ENCODE assay signal across 13 mouse cellular contexts in the genomic region with DNA sequence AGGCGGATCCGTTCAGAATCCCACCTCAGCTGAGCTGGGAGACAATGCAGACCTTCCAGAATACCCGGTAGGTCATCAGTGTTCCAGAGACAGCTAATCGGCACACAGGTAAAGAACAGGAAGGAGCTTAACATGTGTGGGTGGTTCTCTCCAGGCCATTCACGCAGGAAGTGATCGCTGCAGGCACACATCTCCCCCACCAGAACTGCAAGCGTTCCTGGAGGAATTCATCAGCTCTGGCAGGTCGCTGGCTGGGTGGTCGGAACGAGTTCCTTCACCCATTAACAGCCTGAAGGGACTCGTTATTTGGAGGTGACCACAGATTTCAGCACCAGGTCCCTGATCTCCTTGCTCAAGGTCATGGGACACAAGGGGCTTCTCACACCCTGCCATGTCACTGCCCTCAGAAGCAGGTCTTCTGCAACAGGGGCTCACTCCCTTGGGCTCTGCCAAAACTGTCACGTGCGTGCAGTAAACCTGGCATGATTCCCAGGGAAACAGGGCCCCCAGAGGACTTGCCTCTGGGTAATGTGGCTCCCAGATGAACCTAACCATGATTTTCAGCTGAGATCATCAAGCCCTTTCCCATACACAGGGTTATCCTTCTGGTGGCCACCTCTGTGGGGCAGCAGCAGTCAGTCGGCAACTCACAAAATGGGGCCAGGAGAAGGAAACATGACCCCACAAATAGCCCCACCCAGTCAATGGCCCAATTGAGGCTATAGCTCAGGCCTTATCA. TPM values are rescaled to one million over a fixed set of nuclear protein-coding genes. Genes with fewer than 3 reads are reported as not detected.
A peak's percentile ranks its signal among the peaks of the same experiment; 100 is the strongest.
DNase-seq lines count a peak whose midpoint lies in the region; ATAC-seq lines count a peak whose summit lies in the region.
"Had no signal": no experiment of that assay in that cellular context is flagged by ENCODE, and none has a peak within 500 bp of the region (broad histone marks: within the 10 kb centered on the region; RNA-seq: fewer than 3 reads in every experiment).

No protein-coding gene starts in this region.

- H3K27ac ChIP-seq in midbrain, embryonic 11.5 days (ENCODE audit: low read depth, low read length) = no peak overlapping the region
- H3K27ac ChIP-seq in midbrain, embryonic 16.5 days (ENCODE audit: low read length) = no peak overlapping the region
- H3K27ac ChIP-seq in liver, embryonic 12.5 days = no peak overlapping the region
- H3K27ac ChIP-seq: left cerebral cortex, adult 2 months; liver, embryonic 14.5 days had no signal

- no peak overlapping the region for H3K4me2 ChIP-seq in midbrain, embryonic 11.5 days
- no peak overlapping the region for H3K4me2 ChIP-seq in midbrain, embryonic 16.5 days (ENCODE audit: low read length)
- no peak overlapping the region for H3K4me2 ChIP-seq in liver, embryonic 12.5 days

- no peaks in the 10 kb centered on the region for H3K27me3 ChIP-seq in midbrain, embryonic 11.5 days (ENCODE audit: control insufficient read depth, insufficient read depth, low read length)
- H3K27me3 ChIP-seq in midbrain, embryonic 16.5 days (ENCODE audit: control insufficient read depth, insufficient read depth, low read depth, low read length) = no peaks in the 10 kb centered on the region
- peaks cover 9% of the 10 kb centered on the region; the same call in 1 of the 2 replicates for H3K27me3 ChIP-seq in liver, embryonic 12.5 days (replicated peaks)

- 67% methylated on average over 14 of the region's 14 CpGs for WGBS in midbrain, embryonic 11.5 days
- WGBS in midbrain, embryonic 16.5 days = 59% methylated on average over 14 of the region's 14 CpGs
- WGBS in liver, embryonic 12.5 days (ENCODE audit: insufficient replicate concordance) = 38% methylated on average over 14 of the region's 14 CpGs

- ATAC-seq in midbrain, embryonic 11.5 days (ENCODE audit: low FRiP score) = no peak
- no peak for ATAC-seq in midbrain, embryonic 16.5 days
- ATAC-seq in granulocyte monocyte progenitor cell, adult 5-6 weeks (replicated peaks; ENCODE audit: poor library complexity, severe bottlenecking) = peak; percentile 20; the same call in 1 of the 2 replicates
- no peak for ATAC-seq in liver, embryonic 12.5 days

- DNase-seq in heart, adult 9 months (ENCODE audit: low spot score in 2 of 2) = peak; percentile 17 to 21
- no peak for DNase-seq in heart, adult 8-10 months (ENCODE audit: low spot score)
- DNase-seq in midbrain, embryonic 11.5 days (ENCODE audit: low spot score, missing footprints) = peak; percentile 78
- peak; percentile 37 to 58 for DNase-seq in kidney, postnatal 4 days
- no peak for DNase-seq in testis, postnatal 14 days (ENCODE audit: low spot score)
- DNase-seq: cerebellum, adult 9-11 months; thymus, adult 2 months had no signal

- no peaks in the 10 kb centered on the region for H3K36me3 ChIP-seq in midbrain, embryonic 11.5 days (ENCODE audit: control insufficient read depth, insufficient read depth, low read length)
- H3K36me3 ChIP-seq in midbrain, embryonic 16.5 days (ENCODE audit: control insufficient read depth, insufficient read depth, low read length) = no peaks in the 10 kb centered on the region
- H3K36me3 ChIP-seq in liver, embryonic 12.5 days = no peaks in the 10 kb centered on the region

- no peak overlapping the region for H3K4me3 ChIP-seq in midbrain, embryonic 11.5 days (ENCODE audit: low read depth, low read length)
- H3K4me3 ChIP-seq in midbrain, embryonic 16.5 days (ENCODE audit: low read depth, low read length) = no peak overlapping the region
- H3K4me3 ChIP-seq in liver, embryonic 12.5 days = no peak overlapping the region
- H3K4me3 ChIP-seq: left cerebral cortex, adult 2 months; myocyte had no signal

- no peak overlapping the region for H3K9ac ChIP-seq in midbrain, embryonic 11.5 days (ENCODE audit: low read length)
- H3K9ac ChIP-seq in midbrain, embryonic 16.5 days (ENCODE audit: low read depth, low read length) = no peak overlapping the region
- H3K9ac ChIP-seq in liver, embryonic 12.5 days = no peak overlapping the region
- H3K9ac ChIP-seq: liver, embryonic 14.5 days had no signal

- H3K4me1 ChIP-seq in midbrain, embryonic 11.5 days (ENCODE audit: control insufficient read depth, insufficient read depth, low read length) = no peaks in the 10 kb centered on the region
- H3K4me1 ChIP-seq in midbrain, embryonic 16.5 days (ENCODE audit: control insufficient read depth, insufficient read depth, low read length) = no peaks in the 10 kb centered on the region
- no peaks in the 10 kb centered on the region for H3K4me1 ChIP-seq in liver, embryonic 12.5 days

- no peaks in the 10 kb centered on the region for H3K9me3 ChIP-seq in midbrain, embryonic 11.5 days (ENCODE audit: control insufficient read depth, low read length)
- H3K9me3 ChIP-seq in midbrain, embryonic 16.5 days (replicated peaks; ENCODE audit: control insufficient read depth, low read length, poor library complexity, severe bottlenecking) = no peaks in the 10 kb centered on the region
- H3K9me3 ChIP-seq in liver, embryonic 12.5 days (replicated peaks) = no peaks in the 10 kb centered on the region

RNA-seq across cellular contexts. Expression of gene Hrh2, which starts 46.8 kb away (rescaled TPM):
- total RNA-seq in heart, adult 8-10 months (2022) = under 1 TPM; 0.60 to 0.75 (median 0.64) TPM
- polyA plus RNA-seq in midbrain, embryonic 11.5 days (2014; fragmentation: Nextera tagmentation; extraction: Ambion mirVana) = 0.07 TPM in 1 of 2 replicates, not detected in the other
- polyA plus RNA-seq in midbrain, embryonic 16.5 days (2015; fragmentation: Nextera tagmentation; extraction: Ambion mirVana) = 1.1 and 1.2 TPM in 2 replicates
- total RNA-seq in granulocyte monocyte progenitor cell, adult 5-6 weeks (2014; fragmentation: Nextera tagmentation) = 6.0 and 6.8 TPM in 2 replicates
- total RNA-seq in granulocyte monocyte progenitor cell, adult 5-6 weeks (2017) = 2.2 and 4.4 TPM in 2 replicates
- polyA plus RNA-seq in liver, embryonic 12.5 days (2016; fragmentation: Nextera tagmentation; extraction: Ambion mirVana) = 0.07 and 0.08 TPM in 2 replicates
- polyA plus RNA-seq: myocyte had no signal

Comparison
In these comparisons a context has a peak if more than half of its experiments do, and no peak if none do; other contexts are left out.
1. DNase-seq: peak in heart, adult 9 months (2 of 2), midbrain, embryonic 11.5 days (single experiment) and kidney, postnatal 4 days (2 of 2); none in heart, adult 8-10 months (single experiment) and testis, postnatal 14 days (single experiment).